Mouse (Mus musculus): ENCODE measurements at regions not wholly inside any gene's neighbourhood (a gene's known extent, or its start where the extent isn't known, plus 50 kb on each side); places are given as distances from the start of the nearest gene placed in this dataset.

DNA sequence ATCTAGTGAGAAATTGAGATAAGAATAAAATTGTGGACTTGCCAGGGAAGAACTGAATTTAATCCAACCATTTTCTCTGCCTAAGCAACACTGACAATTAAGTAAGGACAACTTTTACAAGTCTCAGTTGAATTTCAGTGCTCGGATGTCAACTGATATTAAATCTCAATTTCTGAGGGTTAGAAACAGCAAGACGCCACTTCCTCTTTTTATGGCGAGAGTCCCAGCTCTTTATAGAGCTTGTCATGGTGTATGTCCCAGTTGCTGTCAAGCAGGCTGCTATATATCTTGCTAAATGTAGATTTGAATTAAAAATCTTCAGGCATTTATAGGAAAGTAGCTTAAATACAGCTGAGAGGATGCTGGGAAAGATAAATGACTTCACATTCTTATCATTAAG lies 697.8 kb upstream of the Got2 start:
- H3K4me1 ChIP-seq (replicated peaks; ENCODE audit: insufficient read depth, low read length) = no peaks in the 10 kb centered on the region
- ATAC-seq (replicated peaks; ENCODE audit: low FRiP score, low read depth) = no peak

GRCm38 (mm10) chr8:96552512-96552911 lies 664.2 kb upstream of the Got2 start:
- no peak overlapping the region for H3K9ac ChIP-seq (ENCODE audit: low read depth, low read length)
- no peaks in the 10 kb centered on the region for H3K4me1 ChIP-seq (replicated peaks; ENCODE audit: insufficient read depth, low read length)
- no peak overlapping the region for H3K4me3 ChIP-seq (replicated peaks; ENCODE audit: low read depth, low read length)
- TF ChIP-seq CTCF (IDR thresholded peaks at IDR 0.05; ENCODE audit: low read depth) = no peak
- H3K9me3 ChIP-seq (replicated peaks; ENCODE audit: low read length) = no peaks in the 10 kb centered on the region
- H3K27ac ChIP-seq = no peak overlapping the region
- no peaks in the 10 kb centered on the region for H3K27me3 ChIP-seq (ENCODE audit: insufficient read depth, low read length)
- no peak overlapping the region for H3K4me2 ChIP-seq (ENCODE audit: low read length)
- WGBS = 64% methylated on average over 10 of the region's 10 CpGs
- DNase-seq (ENCODE audit: low spot score) (no peak), ATAC-seq (replicated peaks; ENCODE audit: low FRiP score, low read depth) (no peak)
- H3K36me3 ChIP-seq (ENCODE audit: insufficient read depth, low read length) = no peaks in the 10 kb centered on the region

More for the DNA sequence above, 697.8 kb upstream of the Got2 start:
- H3K4me2 ChIP-seq (ENCODE audit: low read length) = no peak overlapping the region
- no peak overlapping the region for H3K4me3 ChIP-seq (replicated peaks; ENCODE audit: low read depth, low read length)
- no peaks in the 10 kb centered on the region for H3K9me3 ChIP-seq (replicated peaks; ENCODE audit: low read length)
- DNase-seq (ENCODE audit: low spot score) = peak; percentile 51
- no peak for TF ChIP-seq CTCF (IDR thresholded peaks at IDR 0.05; ENCODE audit: low read depth)
- WGBS = 53% methylated on average over 3 of the region's 3 CpGs
- no peaks in the 10 kb centered on the region for H3K36me3 ChIP-seq (ENCODE audit: insufficient read depth, low read length)
- no peak overlapping the region for H3K27ac ChIP-seq
- no peaks in the 10 kb centered on the region for H3K27me3 ChIP-seq (ENCODE audit: insufficient read depth, low read length)
- H3K9ac ChIP-seq (ENCODE audit: low read depth, low read length) = no peak overlapping the region

DNA sequence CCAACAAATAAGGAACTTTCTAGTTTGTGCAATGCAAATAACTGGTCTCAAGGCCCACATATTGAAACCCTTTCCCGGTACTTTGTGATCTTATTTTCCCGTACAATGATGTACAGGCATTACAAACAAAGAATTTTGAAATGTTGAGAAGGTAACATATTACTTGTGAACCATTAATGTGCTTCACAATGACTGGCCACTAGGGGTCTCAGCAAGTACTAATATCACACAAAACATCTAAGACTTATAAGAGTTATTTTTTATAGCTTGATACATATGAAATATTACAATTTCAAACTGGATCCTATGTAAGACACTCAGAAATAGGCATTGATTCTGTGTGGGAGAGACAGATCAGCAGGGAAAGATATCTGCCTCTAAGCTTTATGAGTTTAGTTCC lies 662.1 kb upstream of the Got2 start:
- H3K9me3 ChIP-seq (replicated peaks; ENCODE audit: low read length) = no peaks in the 10 kb centered on the region
- 87% methylated on average over 2 of the region's 2 CpGs for WGBS
- peak; percentile 52 for TF ChIP-seq CTCF (IDR thresholded peaks at IDR 0.05; ENCODE audit: low read depth)
- no peaks in the 10 kb centered on the region for H3K36me3 ChIP-seq (ENCODE audit: insufficient read depth, low read length)
- no peak overlapping the region for H3K4me3 ChIP-seq (replicated peaks; ENCODE audit: low read depth, low read length)
- no peak overlapping the region for H3K9ac ChIP-seq (ENCODE audit: low read depth, low read length)
- no peak overlapping the region for H3K27ac ChIP-seq
- no peaks in the 10 kb centered on the region for H3K27me3 ChIP-seq (ENCODE audit: insufficient read depth, low read length)
- no peak overlapping the region for H3K4me2 ChIP-seq (ENCODE audit: low read length)
- ATAC-seq (replicated peaks; ENCODE audit: low FRiP score, low read depth) = no peak
- peak; percentile 12 for DNase-seq (ENCODE audit: low spot score)
- H3K4me1 ChIP-seq (replicated peaks; ENCODE audit: insufficient read depth, low read length) = no peaks in the 10 kb centered on the region

DNA sequence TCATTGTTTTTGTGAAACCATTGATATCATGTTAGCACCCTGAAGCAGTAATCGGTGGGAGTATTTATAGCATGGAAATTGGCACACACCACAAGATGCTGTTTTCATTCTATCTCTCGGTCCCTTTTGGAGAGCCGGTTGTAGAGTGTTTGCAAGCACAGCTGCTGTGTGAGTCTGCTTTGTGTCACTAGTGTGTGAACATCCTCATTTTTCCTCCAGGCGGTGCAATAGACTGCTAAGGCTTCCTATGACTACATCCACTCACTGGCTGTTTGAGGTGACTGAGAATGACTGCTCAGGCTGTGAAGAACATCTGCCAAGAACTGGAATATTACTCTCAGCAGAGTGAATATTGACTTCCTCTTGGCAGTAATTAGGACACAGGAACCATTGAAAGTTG lies 660.3 kb upstream of the Got2 start:
- no peak overlapping the region for H3K4me3 ChIP-seq (replicated peaks; ENCODE audit: low read depth, low read length)
- no peak for ATAC-seq (replicated peaks; ENCODE audit: low FRiP score, low read depth)
- H3K27me3 ChIP-seq (ENCODE audit: insufficient read depth, low read length) = no peaks in the 10 kb centered on the region
- H3K9me3 ChIP-seq (replicated peaks; ENCODE audit: low read length) = no peaks in the 10 kb centered on the region
- no peak overlapping the region for H3K4me2 ChIP-seq (ENCODE audit: low read length)
- TF ChIP-seq CTCF (IDR thresholded peaks at IDR 0.05; ENCODE audit: low read depth) = no peak
- no peak for DNase-seq (ENCODE audit: low spot score)
- H3K4me1 ChIP-seq (replicated peaks; ENCODE audit: insufficient read depth, low read length) = no peaks in the 10 kb centered on the region
- H3K27ac ChIP-seq = no peak overlapping the region
- H3K36me3 ChIP-seq (ENCODE audit: insufficient read depth, low read length) = no peaks in the 10 kb centered on the region
- 74% methylated on average over 4 of the region's 4 CpGs for WGBS
- no peak overlapping the region for H3K9ac ChIP-seq (ENCODE audit: low read depth, low read length)

DNA sequence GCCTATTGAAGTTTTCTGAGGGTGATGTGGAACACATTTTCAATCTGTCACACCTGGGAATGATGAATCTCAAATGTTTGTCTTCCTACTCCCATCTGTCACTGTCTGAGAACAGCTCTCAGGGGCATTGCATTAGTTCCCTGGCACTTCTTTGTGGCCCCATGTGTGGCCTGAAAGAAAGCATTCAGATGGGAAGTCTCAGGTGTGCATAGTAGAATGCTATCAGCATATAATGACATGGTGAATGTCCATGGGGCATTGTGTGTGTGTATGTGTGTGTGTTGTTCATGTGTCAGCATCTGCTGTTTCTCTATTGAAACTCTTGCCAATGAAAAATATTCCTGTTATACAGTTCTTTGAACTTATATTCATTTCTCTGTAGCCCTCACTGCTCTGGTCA lies 659.8 kb upstream of the Got2 start:
- Histone ChIP-seq H3K36me3 (ENCODE audit: insufficient read depth, low read length) (no peaks in the 10 kb centered on the region), H3K9me3 (replicated peaks; ENCODE audit: low read length) (no peaks in the 10 kb centered on the region), H3K4me2 (ENCODE audit: low read length) (no peak overlapping the region), H3K4me1 (replicated peaks; ENCODE audit: insufficient read depth, low read length) (no peaks in the 10 kb centered on the region), H3K27me3 (ENCODE audit: insufficient read depth, low read length) (no peaks in the 10 kb centered on the region), H3K4me3 (replicated peaks; ENCODE audit: low read depth, low read length) (no peak overlapping the region), H3K27ac (no peak overlapping the region), H3K9ac (ENCODE audit: low read depth, low read length) (no peak overlapping the region)
- TF ChIP-seq CTCF (IDR thresholded peaks at IDR 0.05; ENCODE audit: low read depth) = no peak
- DNase-seq (ENCODE audit: low spot score) = no peak
- ATAC-seq (replicated peaks; ENCODE audit: low FRiP score, low read depth) = no peak

DNA sequence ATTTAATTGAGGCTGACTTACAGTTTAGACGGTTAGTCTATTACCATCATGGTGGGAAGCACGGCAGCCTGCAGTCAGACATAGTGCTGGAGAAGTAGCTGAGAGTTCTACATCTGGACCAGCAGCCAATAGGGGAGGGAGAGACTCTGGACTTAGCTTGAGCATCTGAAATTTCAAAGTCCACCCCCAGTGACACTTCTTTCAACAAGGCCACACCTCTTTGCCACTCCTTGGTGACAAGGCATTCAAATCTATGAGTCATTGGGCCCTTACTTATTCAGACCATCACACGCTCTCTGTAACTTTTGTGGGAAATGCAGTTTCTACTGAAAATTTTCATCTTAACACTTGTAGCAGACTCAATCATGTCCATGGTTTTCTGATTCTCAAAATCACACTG lies 653.9 kb upstream of the Got2 start:
- DNase-seq (ENCODE audit: low spot score) = no peak
- no peaks in the 10 kb centered on the region for H3K9me3 ChIP-seq (replicated peaks; ENCODE audit: low read length)
- no peak overlapping the region for H3K27ac ChIP-seq
- H3K4me3 ChIP-seq (replicated peaks; ENCODE audit: low read depth, low read length) = no peak overlapping the region
- no peak for TF ChIP-seq CTCF (IDR thresholded peaks at IDR 0.05; ENCODE audit: low read depth)
- no peaks in the 10 kb centered on the region for H3K4me1 ChIP-seq (replicated peaks; ENCODE audit: insufficient read depth, low read length)
- WGBS = 89% methylated on average over 3 of the region's 3 CpGs
- H3K4me2 ChIP-seq (ENCODE audit: low read length) = no peak overlapping the region
- no peaks in the 10 kb centered on the region for H3K27me3 ChIP-seq (ENCODE audit: insufficient read depth, low read length)
- no peak overlapping the region for H3K9ac ChIP-seq (ENCODE audit: low read depth, low read length)
- H3K36me3 ChIP-seq (ENCODE audit: insufficient read depth, low read length) = no peaks in the 10 kb centered on the region
- ATAC-seq (replicated peaks; ENCODE audit: low FRiP score, low read depth) = no peak

GRCm38 (mm10) chr8:96498854-96499253 lies 610.5 kb upstream of the Got2 start:
- Histone ChIP-seq H3K9me3 (replicated peaks; ENCODE audit: low read length) (no peaks in the 10 kb centered on the region), H3K36me3 (ENCODE audit: insufficient read depth, low read length) (no peaks in the 10 kb centered on the region), H3K4me3 (replicated peaks; ENCODE audit: low read depth, low read length) (no peak overlapping the region), H3K9ac (ENCODE audit: low read depth, low read length) (no peak overlapping the region), H3K27ac (no peak overlapping the region), H3K27me3 (ENCODE audit: insufficient read depth, low read length) (no peaks in the 10 kb centered on the region), H3K4me1 (replicated peaks; ENCODE audit: insufficient read depth, low read length) (no peaks in the 10 kb centered on the region), H3K4me2 (ENCODE audit: low read length) (no peak overlapping the region)
- DNase-seq (ENCODE audit: low spot score) (no peak), ATAC-seq (replicated peaks; ENCODE audit: low FRiP score, low read depth) (no peak)
- WGBS = 49% methylated on average over 6 of the region's 6 CpGs
- TF ChIP-seq CTCF (IDR thresholded peaks at IDR 0.05; ENCODE audit: low read depth) = no peak

All from kidney, postnatal 0 days (tissue).